Mouse (Mus musculus) megakaryocyte, embryonic 14.5 days (primary cell): Measurements from ENCODE around the gene Slc43a1.

Experiments
- FLI1 ChIP-seq: IDR thresholded peaks from 2 replicates; pipeline ENCODE4 v1.6.1; 2012; ENCODE audit warnings: low read length, inconsistent platforms, mixed read lengths
- GATA1 ChIP-seq: IDR thresholded peaks from 3 replicates; pipeline ENCODE4 v1.6.1; 2012; ENCODE audit warnings: mixed read lengths, low read length, inconsistent platforms, borderline replicate concordance

GRCm38 (mm10) chr2:84810526-84810885 is 28.1 kb upstream of the Slc43a1 start:
- TF ChIP-seq GATA1 (no peak), FLI1 (no peak)
